Mouse (Mus musculus) G1E (cell line): ENCODE data around the gene Cbr4.

ENCODE experiments used
- CTCF ChIP-seq: IDR thresholded peaks from 2 replicates; pipeline ENCODE4 v1.5.1; 2012; ENCODE audit warnings: low read depth, low read length, inconsistent platforms, mixed read lengths
- GATA1 ChIP-seq: IDR thresholded peaks from 2 replicates; pipeline ENCODE4 v1.6.1; 2012; ENCODE audit warnings: borderline replicate concordance, low read length, inconsistent platforms, mixed read lengths

DNA sequence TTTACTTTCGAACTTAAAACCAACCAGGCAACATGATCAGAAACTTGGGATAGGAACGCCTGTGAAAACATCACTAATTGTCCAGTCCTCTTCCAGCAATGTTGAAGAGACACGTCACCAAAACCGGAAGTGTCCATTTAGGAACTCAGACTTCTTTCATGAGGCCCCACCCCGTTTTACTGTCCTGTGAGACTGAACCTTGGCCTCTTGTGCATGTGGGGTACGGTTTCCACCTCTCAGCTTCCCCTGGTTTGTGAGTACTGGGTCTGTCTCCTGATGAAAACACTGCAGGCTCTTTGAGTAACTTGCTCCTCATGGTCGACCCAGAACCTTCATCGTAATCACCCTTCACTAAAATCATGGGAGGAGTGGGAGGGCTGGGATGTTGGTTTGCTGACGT lies 40.7 kb downstream of the Cbr4 start:
- no peak for TF ChIP-seq CTCF
- TF ChIP-seq GATA1 = no peak
